Mouse (Mus musculus) c-Kit-positive CD71-negative TER-119-negative erythroid progenitor cells, embryonic 14.5 days (primary cell): ENCODE results near the gene Fabp6.

ENCODE experiments used
- DNase-seq: peaks from one replicate; pipeline ENCODE4 v3.0.0-alpha.2; 2013; ENCODE audit warnings: low read depth

Fabp6 gene

DNA sequence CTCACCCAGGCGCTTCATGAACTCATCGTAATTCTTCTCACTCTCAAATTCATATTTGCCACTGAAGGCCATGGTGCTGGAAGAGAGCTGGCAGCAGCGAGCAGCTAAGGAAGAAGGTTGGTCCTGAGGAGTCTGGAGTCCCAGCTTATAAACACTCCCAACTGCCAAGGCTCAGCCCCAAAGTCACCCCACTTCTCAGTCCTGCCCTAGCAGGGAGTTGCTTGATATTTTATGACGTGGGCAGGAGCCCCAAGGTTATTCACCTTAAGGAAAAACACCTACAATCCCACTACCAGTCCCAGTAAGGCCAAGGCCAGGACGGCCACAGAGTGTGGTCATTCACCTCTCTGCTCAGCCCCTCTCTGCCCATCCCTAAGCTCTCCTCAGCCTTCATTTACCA, at the start of gene Fabp6:
Gene Fabp6 (minus strand): TSS at position 101 of the 400 bp plus-strand sequence.
- no peak for DNase-seq

DNA sequence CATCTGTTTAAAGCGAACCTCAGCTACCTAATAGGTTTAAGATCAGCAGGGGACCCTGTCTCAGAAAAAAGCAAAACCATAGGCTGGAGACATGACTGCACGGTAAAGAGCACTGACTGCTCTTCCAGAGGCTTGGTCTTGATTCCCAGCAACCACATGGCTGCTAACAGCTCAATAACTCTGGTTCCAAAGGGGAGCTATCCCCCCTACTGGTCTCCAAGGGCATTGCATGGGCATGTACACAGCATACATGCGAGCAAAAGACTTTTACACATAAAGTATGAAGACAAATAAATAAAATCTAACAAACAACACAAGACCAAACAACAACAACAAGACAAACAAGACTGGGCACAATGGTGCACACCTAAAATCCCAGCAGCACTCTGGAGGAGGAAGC, 43.9 kb upstream of the Fabp6 start:
- no peak for DNase-seq

DNA sequence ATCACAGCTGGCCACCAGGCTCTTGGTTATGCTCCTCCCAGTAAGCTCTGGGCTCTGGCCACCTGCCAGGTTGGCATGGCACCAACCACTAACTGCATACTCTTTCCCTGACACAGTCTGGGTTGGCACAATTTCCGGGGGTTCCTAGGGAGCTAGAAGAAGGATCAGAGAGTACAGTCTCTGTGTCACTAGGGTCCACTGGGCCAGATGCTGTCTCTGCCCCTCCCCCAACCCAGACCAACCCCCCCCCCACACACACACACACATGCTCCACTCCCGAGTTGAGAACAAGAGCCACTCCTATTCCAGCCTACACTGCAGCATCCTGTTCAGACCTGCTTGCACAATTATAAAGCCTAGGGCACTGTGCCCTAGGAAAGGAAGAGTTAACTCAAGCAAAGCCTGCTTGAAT, 41.8 kb upstream of the Fabp6 start:
- no peak for DNase-seq

DNA sequence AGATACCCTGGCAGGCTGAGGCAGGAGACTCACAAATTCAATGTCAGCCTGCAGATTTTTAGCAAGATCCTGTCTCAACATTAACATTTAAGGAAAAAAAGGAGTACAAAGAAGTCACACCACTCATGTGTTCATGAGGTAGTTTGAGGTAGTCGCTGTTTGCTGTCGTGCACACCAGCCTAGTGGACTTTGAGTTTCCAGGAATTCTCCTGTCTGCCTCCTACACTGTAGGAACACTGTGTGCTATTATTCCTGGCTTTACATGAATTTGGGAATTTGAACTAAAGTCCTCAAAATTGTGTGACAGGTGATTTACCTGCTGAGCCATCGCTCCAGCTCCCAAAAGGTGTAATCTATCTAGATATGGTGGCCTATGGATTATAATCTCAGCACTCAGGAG, 37.1 kb upstream of the Fabp6 start:
- DNase-seq: no peak

DNA sequence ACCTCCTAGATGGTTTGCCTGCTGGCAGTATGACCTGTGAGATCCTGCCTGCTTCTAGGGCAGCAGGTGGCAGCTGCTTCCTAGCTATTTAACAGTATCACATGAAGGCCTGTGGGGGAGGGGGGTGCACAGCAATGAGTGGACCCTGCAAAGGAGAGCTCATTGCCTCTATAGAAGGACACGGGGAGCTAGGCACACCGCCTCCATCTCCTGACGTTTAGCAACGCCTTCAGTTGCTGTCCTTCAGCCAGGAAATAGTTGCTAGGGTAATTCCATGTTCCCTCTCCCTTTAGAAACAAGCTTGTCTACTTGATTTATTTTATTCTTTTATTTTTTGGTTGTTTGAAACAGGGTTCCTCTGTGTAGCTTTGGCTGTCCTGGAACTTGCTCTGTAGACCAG, 35.4 kb upstream of the Fabp6 start:
- DNase-seq: no peak

DNA sequence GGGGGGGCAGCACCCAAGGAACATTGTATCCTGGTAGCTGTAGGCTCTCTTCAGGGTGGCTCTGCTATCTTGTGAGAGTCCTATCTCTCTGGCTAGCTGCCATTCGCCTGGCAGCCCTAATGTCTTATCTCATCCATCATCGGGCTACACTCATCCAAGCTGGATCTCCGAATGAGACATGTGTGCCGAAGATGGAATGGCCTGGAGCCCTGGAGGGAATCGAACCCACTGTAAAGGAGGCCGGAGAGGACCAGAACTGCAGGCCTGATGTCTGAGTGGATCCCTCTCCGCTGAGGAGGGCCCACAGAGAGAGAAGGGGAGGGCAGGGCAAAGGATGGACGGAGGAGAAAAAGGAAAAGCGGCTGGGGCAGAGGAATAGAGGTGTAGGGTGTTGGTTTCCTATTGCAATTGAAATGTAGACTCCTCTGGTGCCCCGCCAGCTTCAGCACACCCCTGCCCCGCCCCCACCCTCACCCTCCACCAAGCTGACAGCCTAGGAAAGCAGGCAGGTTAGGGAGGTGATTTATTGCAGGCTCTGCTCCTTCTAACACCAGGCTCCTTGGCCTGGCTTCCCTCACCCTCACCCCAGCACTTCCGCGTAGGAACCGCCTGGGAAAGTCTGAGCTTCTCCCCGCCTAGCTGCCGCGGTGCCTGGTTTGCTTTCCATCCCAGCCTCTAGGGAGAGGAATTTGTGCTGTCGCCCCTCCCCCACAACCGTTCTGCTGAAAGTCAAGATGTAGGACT, 32.5 kb upstream of the Fabp6 start:
- DNase-seq: no peak

DNA sequence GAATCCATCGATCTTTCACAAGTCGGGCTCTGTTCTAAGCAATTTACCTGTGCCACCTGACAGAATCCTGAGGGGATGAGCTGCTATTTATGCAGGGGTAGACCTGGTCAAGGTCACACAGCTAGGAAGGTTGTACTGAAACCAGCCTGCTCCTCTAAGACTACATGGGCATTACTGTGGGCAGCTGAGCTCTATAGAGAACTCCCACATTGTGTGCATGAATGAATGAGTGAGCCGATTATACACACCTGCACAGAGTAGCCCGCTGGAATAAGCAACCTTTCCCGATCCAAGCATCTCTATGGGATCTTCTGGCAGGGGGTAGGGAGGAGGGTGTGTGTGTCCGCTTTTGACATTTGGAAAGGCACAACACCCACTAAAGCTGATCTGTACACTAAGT, 31.8 kb upstream of the Fabp6 start:
- no peak for DNase-seq

DNA sequence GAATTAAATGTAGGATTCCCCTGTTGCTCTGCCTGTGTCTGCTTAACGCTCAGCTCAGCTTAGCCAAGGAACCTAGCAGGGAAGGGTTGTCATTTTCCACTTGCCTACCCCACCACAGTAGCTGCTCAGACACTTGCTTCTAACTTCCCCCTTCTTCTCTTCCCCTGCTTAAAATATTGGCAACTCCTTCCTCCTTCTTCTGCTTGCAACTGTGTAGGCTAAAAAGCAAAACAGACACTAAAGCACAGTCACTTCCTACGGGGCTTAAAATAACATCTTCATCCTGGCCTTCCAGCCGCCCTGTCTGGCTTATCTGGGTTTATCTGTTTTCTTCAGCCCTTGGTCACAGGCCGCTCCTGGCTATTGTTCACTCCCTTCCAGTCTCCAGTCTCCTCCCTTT, 31.2 kb upstream of the Fabp6 start:
- DNase-seq: no peak

DNA sequence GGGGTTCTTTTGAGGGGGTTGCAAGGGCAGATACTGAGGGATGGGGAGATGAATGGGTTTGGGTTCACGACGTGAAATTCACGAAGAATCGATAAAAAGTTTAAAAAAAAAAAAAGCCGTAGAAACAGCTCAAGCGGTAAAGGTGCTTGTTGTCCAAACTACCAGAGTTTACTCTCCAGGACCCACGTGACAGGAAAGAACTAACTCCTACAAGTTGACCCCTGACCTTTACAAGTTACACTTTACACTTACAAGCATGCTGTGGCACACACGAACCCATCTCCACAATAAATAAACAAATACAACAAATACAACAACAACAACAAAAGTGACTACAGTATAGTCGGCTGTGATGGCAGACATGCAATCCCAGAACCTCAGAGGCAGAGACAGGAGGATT, 30.3 kb upstream of the Fabp6 start:
- no peak for DNase-seq

DNA sequence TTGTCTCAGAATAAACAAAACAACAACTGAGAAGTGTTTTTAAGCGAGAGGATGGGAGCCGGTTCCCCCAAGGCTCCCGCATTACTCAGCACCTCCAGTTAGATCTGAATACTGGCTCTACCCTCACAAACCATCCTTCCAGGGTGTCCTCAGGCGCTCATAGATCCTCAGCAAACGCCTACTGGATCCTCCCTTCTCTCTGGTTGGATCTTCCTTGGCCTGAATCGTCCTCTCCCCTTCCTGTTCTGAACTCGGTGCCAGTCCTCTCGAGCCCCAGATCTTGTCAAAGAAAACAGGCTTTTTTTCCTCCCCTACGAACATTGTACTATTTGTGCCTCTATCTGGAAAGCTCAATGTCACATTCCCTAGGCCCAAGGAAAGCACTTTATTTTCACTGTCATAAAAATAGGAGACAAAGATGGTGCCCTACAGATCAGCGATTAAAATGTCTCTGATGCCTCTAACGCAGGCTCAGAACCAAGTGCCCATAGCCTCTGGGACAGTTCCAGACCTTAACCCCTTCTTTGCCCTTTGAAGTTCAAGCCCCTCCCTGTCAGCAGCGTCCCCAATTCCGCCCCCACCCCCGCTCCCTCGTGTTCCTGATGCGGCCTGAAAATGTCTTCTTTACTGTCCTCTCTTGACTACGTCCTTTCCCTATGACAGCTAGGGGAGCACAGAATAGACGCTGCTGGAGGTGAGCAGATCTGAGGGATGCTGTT, 25.7 kb upstream of the Fabp6 start:
- DNase-seq: no peak

DNA sequence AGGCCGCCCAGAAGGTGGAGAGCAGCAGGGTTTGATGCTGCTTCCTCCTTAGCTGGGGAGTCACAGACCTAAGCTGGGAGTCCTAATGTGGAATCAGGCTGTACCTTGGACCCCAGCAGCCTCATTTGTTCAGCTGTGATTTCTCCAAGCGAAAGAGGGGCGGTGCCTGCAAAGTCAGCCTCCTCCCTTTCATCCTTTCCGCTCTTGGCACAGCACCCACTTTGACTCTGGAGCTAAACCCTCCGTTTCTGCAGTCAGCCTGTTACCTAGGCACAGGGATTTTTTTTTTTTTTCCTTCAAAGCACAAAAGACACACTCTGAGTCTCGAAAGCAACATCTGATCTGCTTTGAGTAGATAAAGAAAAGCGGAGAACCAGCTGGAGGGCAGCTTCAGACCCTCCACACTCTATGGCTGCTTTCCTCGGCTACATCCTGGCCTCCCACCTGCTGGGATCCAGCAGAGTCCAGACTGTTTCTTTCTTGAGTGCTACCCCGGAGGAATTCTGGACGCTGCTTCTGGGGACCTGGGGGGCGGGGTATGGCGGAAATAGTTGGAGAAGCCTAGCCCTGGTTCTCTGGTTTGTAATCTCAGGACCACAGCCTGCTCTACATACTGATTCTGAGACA, 25.1 kb upstream of the Fabp6 start:
- DNase-seq: no peak

DNA sequence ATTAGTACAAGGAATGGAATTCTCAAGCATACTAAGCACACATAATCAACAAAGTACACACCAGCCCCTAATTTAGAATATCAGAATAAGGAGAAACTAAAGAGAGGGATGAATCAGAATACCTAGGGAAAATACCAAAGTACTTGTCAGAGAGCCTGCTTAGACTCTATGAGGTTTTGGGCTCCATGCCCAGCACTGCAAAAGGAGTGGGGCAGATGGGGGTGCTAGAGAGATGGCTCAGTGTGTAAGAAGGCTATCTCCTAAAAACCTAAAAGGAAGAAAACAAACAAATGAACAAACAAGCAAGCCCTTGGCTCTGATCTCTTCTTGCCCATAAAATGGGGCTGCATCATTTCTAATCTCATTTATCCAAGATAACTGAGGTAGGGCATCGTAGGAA, 23.0 kb upstream of the Fabp6 start:
- DNase-seq: no peak

DNA sequence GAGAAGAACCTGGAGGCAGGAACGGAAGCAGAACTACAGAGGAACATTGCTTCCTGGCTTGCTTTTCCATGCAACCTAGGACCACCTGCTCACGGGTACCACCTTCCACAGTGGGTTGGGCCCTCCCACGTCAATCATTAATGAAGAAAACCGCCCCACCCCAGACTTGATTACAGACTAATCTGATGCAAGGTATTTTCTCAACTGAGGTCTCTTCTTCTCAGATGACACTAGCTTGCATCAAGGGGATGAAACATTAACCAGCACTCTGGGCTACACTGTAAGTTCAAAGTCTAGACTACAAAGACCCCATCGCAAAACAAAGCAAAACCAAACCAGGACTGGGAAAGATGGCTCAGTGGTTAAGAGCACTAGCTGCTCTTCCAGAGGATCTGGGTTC, 20.4 kb upstream of the Fabp6 start:
- DNase-seq: no peak

DNA sequence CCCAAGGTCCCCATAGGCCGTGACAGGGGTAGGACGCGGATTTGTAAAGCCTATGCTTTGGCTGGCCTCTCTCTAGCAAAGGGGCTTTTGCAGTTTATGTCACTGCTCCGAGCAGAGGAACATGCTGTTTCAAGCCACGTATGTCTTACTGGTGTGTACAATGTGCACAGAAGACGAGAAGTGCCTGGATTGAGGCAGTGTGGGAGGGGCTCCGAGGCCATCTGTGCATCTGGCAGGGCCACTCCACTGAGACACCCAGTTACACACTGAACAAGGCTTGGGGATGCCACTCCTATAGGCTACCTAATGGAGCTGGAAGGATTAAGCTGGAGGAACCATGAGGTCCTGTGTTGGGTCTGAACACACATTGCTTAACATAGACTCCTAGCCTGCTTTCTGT, 17.1 kb upstream of the Fabp6 start:
- DNase-seq: no peak

DNA sequence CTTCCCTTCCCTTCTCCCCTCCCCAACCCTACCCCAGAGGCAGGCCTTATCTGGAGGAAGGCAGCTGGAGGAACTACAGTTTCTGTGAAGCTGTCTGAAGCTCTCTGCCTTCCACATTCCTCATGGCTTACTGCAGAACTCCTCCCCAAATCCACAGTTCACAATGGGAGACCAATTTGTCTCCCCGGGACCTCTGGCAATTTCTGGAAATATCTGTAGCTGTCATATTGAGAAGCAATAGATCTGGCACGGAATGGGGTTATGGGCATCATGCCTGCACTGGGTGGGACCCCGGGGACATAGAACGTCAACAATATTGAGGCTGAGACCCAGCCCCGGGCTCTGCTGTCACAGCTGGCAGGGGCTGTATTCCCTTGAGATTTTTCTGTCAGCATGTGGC, 16.6 kb upstream of the Fabp6 start:
- DNase-seq: no peak

DNA sequence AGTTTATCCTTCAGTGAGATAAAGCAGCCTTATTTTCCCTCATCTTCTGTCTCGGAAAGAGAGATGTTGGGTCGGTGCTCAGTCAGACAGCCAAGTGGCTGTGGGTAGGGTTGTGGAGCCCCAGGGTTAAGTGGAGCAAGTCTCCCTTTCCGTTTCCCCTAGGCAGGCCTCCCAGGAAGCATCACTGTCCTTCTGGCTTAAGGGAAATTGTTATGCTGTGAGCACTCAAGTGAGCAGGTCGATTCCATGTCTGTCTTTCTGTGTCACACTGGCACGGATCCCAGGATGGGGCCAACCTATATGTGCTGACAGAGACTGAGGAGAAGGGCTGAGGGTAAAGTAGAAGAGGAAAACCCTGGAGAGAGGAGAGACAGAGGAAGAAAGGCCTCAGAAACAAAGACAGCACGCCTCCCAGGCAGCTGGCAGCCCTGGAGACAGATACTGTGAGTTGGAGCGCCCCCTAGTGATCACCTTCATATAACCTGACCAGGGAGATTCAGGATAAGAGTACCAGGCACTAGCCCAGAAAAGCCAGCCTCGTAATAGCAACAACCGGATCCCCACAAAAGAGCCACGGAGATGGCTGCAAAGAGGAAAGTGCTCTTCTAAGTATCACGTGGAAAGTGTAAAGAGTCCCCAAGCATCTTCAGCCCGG, 11.6 kb upstream of the Fabp6 start:
- DNase-seq: peak; percentile 74

DNA sequence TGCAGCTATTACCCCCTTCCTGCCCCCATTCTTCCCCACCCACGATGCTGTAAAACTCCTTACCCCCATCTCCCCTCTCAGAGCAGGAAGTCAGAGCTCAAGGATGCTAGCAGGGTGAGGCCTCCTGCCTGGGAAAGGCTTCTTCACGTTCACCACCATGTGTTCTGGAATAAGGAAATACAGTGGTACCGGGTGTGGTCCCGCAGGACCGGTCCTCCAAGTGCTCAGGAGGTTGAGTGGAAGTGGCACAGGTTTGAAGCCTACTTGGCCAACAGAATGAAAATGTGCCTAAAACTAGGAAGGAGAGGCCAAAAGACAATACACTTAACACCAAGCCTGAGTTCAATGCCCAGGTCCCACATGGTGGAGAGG, 9.3 kb upstream of the Fabp6 start:
- DNase-seq: no peak

DNA sequence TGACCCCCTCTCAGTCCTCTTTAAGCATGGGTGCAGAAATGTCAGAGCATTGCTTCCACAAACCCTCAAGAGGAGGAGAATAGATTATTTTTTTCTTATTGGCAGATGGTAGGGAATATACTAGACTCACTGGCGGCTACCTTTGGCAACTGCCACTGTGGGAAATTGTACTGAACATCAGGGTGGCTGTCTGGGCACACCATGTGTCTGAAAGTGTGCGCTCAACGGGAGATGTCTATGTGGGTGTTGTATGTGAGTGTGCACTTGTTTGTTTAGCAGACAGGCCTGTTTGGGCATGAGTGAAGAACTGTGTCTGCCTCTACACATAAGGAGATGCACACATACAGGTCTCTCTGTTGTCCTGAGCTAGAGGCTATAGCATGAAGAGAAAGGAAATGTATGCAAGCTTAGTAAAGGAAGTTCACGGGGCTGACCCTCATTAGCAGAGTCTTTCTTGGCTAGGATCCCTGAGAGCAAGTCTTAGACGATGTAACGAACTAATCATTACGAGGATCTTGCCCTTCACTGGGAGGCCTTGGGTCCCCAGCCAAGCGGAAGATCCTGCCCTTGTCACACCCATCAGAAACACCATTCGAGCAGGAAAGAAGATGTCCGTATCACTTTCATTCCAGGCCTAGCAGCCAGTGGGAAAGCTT, 8.8 kb upstream of the Fabp6 start:
- no peak for DNase-seq

DNA sequence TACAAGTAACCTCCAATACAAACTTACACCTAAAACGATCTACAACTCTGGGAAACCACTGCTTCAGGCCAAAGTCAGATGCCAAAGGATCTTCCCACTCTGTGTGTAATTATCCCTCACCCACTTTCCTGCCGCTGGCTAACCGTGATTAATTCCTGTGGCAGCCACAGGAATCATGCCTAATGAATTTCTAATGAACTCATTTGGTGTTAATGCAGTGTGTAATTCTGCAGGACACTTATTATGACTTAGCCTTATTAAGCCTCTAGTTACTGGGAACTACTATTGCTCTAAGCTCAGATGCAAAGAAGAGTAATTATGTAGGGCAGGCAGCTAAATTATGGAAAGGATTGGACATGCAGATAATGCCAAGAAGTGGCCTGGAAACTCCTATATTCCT, 7.1 kb upstream of the Fabp6 start:
- DNase-seq: no peak

DNA sequence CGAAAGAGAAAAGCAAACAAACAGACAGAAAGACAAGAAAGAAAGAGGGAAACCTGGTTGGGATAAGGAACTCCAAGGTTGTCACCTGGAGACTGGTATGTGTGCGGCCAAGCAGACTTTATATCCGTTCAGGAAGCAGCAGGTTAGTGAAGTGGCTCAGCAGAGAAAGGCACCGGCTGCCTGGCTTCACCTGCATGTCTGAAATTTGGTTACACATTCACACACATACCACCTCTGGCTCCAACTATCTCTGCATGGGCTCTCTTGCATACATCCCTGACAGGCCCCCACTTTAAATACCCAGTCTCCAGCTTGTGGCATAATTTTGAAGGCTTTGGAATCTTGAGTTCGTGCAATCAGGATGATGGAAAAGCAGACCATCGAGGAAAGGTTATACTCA, 4.5 kb upstream of the Fabp6 start:
- no peak for DNase-seq

DNA sequence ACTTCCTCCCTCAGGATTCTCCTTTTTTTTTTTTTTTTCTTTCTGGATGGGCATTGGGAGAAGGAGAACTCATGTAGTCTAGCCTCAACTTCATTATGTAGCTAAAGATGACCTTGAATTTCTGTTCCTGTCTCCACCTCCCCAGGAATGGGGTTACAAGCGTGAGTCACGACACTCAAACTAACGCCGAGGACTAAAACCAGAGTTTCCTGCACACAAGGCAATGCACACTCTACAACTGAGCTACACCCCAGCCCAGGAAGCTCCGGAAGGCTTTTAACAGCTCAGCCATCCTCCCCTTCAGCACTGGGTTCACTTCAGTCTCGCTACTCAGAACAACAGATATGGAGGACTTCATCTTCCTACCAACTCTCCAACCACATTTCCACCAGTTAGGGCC, 3.6 kb upstream of the Fabp6 start:
- no peak for DNase-seq

DNA sequence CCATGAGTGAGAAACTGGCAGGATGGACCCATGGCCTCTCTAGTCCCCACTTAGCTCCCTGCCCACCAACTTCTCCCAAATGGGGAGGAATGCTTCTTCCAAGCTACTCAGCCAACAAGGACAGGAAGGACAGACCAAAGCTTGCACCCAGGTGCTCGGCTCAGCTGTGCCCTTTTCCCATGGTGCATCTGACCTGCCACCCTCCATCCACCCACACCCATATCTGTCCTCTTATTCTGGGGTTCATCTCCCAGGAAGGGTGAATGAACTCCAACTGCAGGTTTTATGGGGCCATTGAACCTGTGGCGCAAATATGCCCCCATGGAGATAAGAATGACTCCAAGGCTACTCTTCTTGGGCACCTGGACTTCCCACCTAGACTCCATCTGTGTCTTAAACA, 2.9 kb upstream of the Fabp6 start:
- no peak for DNase-seq
